Mouse (Mus musculus): ENCODE measurements at regions not wholly inside any gene's neighbourhood (a gene's known extent, or its start where the extent isn't known, plus 50 kb on each side); places are given as distances from the start of the nearest gene placed in this dataset.

DNA sequence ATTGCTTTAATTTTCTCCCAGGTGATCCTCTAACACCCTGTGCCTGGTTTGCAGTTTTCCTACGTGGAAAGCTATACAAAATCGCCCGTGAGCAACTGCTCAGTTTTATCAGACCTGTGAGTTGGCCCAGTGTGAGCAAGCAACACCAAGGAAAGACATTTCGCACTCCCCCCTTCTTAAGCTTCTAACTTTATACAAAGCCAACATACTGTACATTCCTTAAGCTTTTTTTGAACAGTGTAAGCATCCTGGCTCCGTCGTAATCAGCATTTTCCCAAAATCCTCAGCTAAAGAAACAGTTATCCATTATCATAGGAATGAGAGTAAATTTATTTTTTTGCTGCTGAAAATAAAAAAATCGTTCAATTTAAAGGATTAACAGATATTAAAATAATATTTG, 52.0 kb upstream of the Rgmb start:
- H3K4me3 ChIP-seq (ENCODE audit: low read depth, low read length), result no peak overlapping the region
- DNase-seq (ENCODE audit: low spot score, missing footprints) (no peak), ATAC-seq (ENCODE audit: low FRiP score) (no peak)
- no peaks in the 10 kb centered on the region for H3K27me3 ChIP-seq (ENCODE audit: control insufficient read depth, insufficient read depth, low read length)
- no peaks in the 10 kb centered on the region for H3K9me3 ChIP-seq (ENCODE audit: control insufficient read depth, low read length)
- no peak overlapping the region for H3K27ac ChIP-seq (ENCODE audit: low read depth, low read length)
- H3K36me3 ChIP-seq (ENCODE audit: control insufficient read depth, insufficient read depth, low read length), result no peaks in the 10 kb centered on the region
- H3K4me1 ChIP-seq (ENCODE audit: control insufficient read depth, insufficient read depth, low read length), result no peaks in the 10 kb centered on the region
- WGBS, result 75% methylated on average over 7 of the region's 7 CpGs
- no peak overlapping the region for H3K9ac ChIP-seq (ENCODE audit: low read length)
- no peak overlapping the region for H3K4me2 ChIP-seq

DNA sequence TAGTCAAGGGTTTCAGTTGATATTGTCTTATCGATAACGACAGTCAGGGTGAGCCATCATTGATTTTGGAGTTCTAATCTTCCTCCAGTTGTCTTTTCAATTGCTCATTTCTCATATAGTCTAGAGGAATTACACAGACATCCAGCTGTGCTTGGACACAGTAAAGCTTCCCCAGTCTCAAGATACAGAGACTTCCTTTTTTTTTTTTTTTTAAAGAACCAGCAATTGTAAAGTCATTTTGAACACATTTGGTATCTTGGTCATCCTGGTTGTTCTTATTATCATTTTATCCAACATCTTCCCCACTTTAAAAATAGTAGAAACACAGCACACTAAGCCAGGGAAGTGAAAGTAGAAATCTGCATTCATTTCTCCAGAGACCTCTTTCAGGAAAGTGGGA, 51.4 kb upstream of the Rgmb start:
- no peak for ATAC-seq (ENCODE audit: low FRiP score)
- 86% methylated on average over 2 of the region's 2 CpGs for WGBS

More for the DNA sequence above, 51.4 kb upstream of the Rgmb start:
- no peak for DNase-seq (ENCODE audit: low spot score, missing footprints)
- H3K27ac ChIP-seq (ENCODE audit: low read depth, low read length), result no peak overlapping the region
- H3K9me3 ChIP-seq (ENCODE audit: control insufficient read depth, low read length), result no peaks in the 10 kb centered on the region
- no peaks in the 10 kb centered on the region for H3K27me3 ChIP-seq (ENCODE audit: control insufficient read depth, insufficient read depth, low read length)
- H3K4me2 ChIP-seq, result no peak overlapping the region
- no peaks in the 10 kb centered on the region for H3K36me3 ChIP-seq (ENCODE audit: control insufficient read depth, insufficient read depth, low read length)
- H3K9ac ChIP-seq (ENCODE audit: low read length), result no peak overlapping the region
- no peak overlapping the region for H3K4me3 ChIP-seq (ENCODE audit: low read depth, low read length)
- no peaks in the 10 kb centered on the region for H3K4me1 ChIP-seq (ENCODE audit: control insufficient read depth, insufficient read depth, low read length)
